Mouse (Mus musculus): ENCODE results near the gene Oxct2a.

- TF ChIP-seq CTCF (IDR thresholded peaks at IDR 0.05; ENCODE audit: insufficient read depth, low read length) (no peak), POLR2A (IDR thresholded peaks at IDR 0.05; ENCODE audit: borderline replicate concordance, extremely low read depth, low read depth, low read length) (no peak)
Observed at GRCm38 (mm10) chr4:123333151-123333550, 9.7 kb upstream of the Oxct2a start.

Data from lung, adult 2 months (tissue).